Mouse (Mus musculus) gonadal fat pad, adult 2 months (tissue): ENCODE data around the gene Pmm2. TPM values are rescaled to one million over a fixed set of nuclear protein-coding genes. Genes with fewer than 3 reads are reported as not detected.
A peak's percentile ranks its signal among the peaks of the same experiment; 100 is the strongest.

Experiments
- DNase-seq: peaks from one replicate; pipeline ENCODE4 v3.0.0-alpha.2; 2012; ENCODE audit warnings: low read depth
- polyA plus RNA-seq: library from polyadenylated mRNA; depleted of rRNA; stranded (reverse); fragments of >200 nt; gene quantifications from 2 replicates; pipeline ENCODE4 v1.2.3, GENCODE M21; 2012; rRNA removed

Pmm2 gene
- polyA plus RNA-seq, 1 experiment, result 66.5 TPM

- DNase-seq, result peak; percentile 62
These were observed 42.3 kb downstream of the Pmm2 start for GRCm38 (mm10) chr16:8679780-8680179.

DNA sequence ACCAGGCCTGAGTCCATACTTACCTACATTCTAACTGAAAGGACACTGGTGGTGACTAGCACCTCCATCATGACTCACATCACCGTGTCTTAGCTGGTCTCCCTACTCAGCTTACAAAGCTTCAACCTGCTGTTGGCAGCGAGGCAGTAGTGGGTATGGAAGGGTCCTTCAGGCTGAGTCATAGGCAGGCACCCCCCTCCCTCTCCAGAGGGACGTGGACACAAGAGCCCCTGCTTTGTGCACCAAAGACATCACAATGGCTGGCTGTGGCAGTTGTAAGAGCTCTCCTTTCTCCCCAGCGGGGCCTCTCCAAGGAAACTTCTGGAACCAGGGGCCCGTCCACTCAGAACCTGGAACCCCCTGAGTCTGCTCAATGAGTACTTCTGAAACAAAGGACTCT is 43.0 kb downstream of the Pmm2 start, which contains the start of gene Gm5767:
Gm5767 (plus strand) TSS at position 301 of the 400 bp plus-strand sequence.
- no peak for DNase-seq

- no peak for DNase-seq
These were observed 47.6 kb downstream of the Pmm2 start for GRCm38 (mm10) chr16:8685087-8685486.

DNA sequence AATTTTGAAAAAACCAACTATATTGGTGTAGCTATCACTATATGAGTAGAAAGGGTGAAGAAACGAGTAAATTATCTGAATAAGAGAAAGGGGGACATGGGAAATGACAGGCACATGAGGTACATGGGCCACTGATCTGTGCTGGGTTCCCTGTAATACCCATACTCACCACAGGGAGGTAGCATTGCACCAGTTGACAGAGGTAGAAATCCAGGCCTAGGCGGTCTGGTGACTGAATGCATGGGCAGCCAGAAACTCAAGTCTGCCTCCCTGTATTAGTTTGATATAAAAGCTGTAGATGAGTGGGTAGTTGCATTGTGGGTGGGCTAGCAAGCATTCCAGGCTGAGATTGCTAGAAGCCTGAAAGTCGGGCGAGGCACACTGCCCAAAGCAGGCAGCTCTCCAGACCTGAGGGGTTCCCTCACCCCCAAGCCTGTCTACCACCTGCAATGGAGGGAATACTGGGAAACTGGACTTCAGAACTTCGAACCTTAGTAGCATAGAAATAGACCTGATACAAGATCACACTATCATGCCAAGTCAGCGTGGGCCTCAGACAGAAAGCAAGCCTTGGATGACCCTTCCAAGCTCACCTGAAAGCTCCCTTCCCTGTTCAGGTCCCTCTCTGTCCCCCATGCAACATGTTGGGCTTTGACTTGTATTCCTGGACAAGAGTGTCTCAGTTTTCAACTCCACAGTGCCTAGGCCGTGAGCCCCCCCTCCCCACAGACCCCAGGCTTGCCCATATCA is 48.8 kb downstream of the Pmm2 start:
- no peak for DNase-seq

DNA sequence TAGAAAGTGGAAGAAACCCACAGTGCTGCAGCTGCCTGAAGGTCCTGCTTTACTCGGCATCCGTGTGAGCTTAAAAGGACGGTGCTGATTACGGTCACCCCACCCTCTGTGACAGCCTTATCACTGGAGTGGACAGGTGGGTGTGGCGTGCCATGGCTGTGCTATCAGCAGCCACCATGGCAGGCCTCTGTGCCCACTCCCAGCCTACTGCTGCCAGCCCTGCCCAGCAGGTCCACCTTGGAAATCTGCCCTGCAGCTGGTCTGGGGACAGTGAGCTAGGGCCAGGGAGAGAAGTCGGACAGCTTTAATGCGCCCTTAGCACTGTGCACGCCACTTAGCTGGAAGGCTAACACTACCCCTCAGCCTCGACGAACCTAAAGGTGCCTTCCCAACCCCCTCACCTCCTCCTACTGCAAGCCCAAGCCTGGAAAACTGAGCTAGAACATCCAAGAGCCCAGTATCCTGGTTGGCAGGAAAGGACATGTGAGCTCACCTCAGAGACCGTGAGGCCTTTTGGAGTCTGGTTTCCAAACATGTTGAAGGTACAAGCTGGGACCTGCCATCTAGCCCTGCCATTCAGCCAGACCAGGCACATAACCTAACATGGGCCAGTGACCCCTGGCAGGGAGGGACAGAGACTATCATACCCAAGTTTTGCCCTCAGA is 49.5 kb downstream of the Pmm2 start:
- no peak for DNase-seq

- no peak for DNase-seq
These were observed 50.2 kb downstream of the Pmm2 start for GRCm38 (mm10) chr16:8687559-8688112.

DNA sequence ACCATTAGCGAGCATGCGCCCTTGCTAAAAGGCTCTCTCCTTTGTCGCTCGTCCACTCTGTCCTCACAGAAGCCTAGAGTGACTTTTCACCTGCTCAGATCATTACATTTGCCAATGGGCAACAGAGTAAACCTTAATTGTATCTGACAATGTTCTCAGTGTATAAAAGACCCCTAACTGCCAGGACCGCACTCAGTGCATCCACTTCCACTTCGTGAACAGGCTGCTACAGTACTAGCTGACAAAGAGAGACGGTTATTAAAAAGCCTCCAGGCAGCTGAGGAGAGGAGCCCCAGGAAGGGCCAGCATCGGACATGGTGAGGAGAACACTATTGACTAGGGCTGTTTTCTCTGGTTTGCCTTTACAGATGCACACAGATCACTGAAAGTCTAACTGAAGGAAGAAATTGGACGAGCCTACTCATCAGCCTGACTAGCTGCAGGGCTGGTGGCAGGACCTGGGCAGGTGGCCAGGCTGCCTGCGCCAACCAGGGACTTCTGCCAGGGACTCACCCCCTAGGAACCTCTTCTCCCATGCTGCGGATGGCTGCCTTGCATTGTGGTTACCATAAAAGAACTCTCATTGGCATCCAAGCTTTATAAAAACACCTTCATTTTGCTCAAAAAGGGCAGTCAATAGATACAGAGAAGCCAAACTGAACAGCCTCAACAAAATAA is 52.6 kb downstream of the Pmm2 start:
- no peak for DNase-seq

GRCm38 (mm10) chr16:8691206-8691605 is 53.7 kb downstream of the Pmm2 start:
- DNase-seq, result no peak

GRCm38 (mm10) chr16:8699556-8699955 is 62.1 kb downstream of the Pmm2 start:
- no peak for DNase-seq

GRCm38 (mm10) chr16:8700586-8700985 is 63.1 kb downstream of the Pmm2 start:
- DNase-seq, result no peak

DNA sequence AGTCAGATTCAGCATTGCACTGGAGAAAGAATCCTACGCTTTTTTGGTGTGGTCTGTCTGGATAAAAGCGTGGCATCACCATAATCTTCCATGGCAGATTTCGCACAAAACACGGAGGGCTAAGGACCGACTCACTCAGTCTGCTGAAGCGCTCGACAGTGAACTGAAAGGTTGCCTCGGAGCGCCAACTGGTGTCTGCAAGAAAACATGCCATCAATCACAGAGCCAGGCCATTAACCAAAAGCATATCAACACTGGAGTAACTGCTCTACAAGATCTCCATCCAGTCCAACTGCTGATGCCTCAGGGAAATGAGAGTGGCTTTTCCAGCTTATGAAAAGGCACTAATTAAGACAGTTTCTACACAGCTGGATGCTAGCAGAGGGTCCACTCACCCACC is 74.5 kb downstream of the Pmm2 start:
- no peak for DNase-seq

Other genes with a start within 250 kb of the Pmm2 start
- gene Tmem114, start 212.5 kb upstream of the Pmm2 start, polyA plus RNA-seq, result 0.07 and 0.19 TPM in 2 replicates
- 17.8 and 25.0 TPM in 2 replicates for gene Mettl22, start 166.9 kb upstream of the Pmm2 start, polyA plus RNA-seq
- 17.3 and 17.8 TPM in 2 replicates for gene Abat, start 124.2 kb upstream of the Pmm2 start, polyA plus RNA-seq
- gene Tmem186, start within 50 bp of the Pmm2 start, polyA plus RNA-seq, result 12.1 and 12.3 TPM in 2 replicates
- 74.0 and 101 TPM in 2 replicates for gene Carhsp1, start 34.5 kb downstream of the Pmm2 start, polyA plus RNA-seq
- 2.3 and 4.2 TPM in 2 replicates for gene Gm5767, start 43.1 kb downstream of the Pmm2 start, polyA plus RNA-seq
- gene Usp7, start 154.6 kb downstream of the Pmm2 start, polyA plus RNA-seq, result 30.6 and 39.9 TPM in 2 replicates
- gene 1810013L24Rik, start 192.4 kb downstream of the Pmm2 start, polyA plus RNA-seq, result 25.6 and 29.4 TPM in 2 replicates